Mouse (Mus musculus) yolk sac, embryonic 10.5 days (tissue): ENCODE measurements around the gene Rtn4r.
A peak's percentile ranks its signal among the peaks of the same experiment; 100 is the strongest.

Experiments used
- DNase-seq: peaks from one replicate; pipeline ENCODE4 v3.0.0-alpha.2; 2017; ENCODE audit warnings: low spot score

Gene Rtn4r

GRCm38 (mm10) chr16:18127241-18127861 lies at the start of gene Rtn4r:
Rtn4r (plus strand) TSS chr16:18127642.
- DNase-seq = peak; percentile 46

DNA sequence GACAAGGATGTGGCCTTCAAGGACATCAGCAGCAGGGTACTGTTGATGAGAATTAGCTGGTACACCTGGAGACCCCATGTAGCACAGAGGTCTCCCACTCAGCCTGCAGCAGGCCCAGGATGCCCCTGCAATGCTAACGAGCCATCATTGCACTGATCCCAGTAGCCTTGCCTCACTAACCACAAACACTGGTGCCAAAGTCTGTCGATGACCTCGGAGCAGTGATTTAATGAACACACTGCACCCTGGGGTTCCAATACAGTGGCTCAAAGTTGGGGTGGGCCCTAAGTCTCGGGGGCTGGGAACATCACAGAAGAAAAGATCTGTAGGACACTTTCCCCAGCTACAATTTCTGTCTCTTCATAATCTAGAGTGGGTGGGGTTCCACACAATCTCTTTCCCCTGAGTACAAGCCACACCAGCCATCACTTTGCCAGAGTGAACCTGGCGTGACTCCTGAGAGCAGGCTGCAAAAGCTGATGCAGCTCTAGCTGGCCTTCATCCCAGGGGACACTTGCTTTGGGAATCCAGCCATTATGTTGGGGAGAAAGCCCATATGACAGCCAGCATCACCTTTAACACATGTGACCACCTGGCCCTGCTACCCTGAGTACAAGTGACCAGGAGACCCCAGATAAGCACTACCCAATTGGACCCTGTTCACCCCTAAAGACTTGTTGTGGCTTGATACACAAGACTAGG lies 49.0 kb upstream of the Rtn4r start:
- no peak for DNase-seq

DNA sequence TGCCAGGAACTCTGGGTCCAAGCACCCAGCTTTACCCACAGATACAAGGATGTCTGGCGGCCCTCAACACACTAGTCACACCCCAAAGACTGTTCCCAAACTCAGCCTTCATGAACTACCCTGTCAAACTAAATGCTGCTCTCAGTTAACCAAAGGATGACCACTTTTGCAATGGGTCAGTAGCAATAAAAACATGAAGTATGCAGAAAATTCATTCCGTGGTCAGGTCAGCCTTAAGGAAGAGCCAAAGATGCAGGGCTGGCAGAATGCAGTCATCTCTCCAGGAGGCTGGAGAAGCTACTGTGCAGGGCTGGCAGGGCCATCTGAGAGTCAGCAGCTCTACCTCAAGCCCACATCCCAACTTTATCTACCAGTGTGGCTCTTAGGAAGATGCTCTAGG lies 48.1 kb upstream of the Rtn4r start:
- DNase-seq = no peak

DNA sequence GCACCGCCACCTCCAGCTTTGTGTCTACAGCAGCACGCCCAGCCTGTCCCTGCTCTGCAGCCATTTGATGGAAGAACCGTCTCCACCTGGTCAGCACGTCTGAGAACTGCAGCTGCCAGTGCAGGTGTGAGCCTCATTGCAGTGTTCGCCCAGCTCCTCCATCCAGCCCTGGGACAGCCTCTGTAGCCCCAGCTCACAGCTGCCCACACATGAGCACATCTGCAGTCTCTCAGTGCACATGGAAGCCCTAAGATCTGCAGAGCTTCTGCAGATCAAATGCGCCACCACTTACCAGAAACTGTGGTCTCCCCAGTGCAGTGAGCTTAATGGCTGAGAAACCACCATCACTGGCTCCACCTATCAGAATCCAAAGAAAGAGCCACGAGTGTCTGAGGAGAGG lies 47.3 kb upstream of the Rtn4r start:
- no peak for DNase-seq

GRCm38 (mm10) chr16:18081149-18081827 lies 46.2 kb upstream of the Rtn4r start:
- DNase-seq = no peak

DNA sequence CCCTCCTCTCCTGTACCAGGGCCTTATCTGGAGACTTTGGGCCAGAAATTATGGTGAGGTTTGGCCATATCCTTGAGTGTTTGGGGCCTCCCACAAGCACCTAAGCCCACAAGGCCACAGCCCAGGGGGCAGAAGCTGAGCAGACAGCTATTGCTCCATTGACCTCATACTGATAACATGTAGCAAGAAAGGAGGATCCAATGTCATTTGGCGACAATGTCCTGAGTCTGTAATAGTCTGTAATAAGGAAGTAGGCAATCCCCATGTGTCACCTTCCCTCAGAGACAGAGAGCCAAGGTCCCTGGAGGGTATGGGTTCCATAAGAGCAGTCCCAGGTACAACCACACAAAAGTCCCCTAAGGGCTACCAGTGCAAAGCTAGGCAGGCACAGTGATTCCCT lies 45.2 kb upstream of the Rtn4r start:
- no peak for DNase-seq

- no peak for DNase-seq
Observed at GRCm38 (mm10) chr16:18083231-18083951, 44.1 kb upstream of the Rtn4r start.

DNA sequence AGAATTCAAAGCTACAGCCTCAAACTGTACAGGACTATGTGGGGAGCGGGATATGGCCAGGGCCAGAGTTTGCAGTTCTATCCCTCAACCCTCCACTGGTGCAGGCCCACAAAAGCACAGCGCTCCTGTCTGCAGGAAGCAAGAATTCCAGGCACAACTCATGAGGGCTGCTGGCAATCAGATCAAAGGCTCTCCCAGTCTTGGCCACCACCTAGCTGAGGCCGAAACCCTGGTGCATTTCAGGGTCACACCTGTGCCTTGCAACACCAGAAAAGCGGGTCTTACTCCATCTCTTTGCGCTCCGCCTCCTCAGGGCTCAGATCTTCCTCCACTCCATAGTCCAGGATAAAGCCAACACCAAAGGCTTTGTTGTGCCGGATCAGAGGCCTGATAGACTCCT lies 43.2 kb upstream of the Rtn4r start:
- DNase-seq = no peak

DNA sequence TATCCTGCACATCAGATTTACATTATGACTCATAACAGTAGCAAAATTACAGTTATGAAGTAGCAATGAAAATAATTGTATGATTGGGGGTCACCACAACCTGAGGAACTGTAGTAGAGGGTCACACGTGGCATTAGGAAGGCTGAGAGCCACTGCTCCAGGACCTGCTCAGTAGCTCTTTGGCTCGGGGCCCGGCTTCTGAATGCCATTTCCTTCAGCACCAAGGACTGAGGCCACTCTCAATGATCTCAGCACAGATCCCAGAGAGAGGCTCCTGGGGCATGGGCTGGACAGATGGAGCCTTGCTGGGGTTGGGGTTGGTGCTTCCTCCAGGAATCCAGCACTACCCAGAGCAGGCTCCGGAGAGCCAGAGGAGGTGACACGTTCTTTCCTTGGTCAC lies 40.3 kb upstream of the Rtn4r start:
- no peak for DNase-seq

DNA sequence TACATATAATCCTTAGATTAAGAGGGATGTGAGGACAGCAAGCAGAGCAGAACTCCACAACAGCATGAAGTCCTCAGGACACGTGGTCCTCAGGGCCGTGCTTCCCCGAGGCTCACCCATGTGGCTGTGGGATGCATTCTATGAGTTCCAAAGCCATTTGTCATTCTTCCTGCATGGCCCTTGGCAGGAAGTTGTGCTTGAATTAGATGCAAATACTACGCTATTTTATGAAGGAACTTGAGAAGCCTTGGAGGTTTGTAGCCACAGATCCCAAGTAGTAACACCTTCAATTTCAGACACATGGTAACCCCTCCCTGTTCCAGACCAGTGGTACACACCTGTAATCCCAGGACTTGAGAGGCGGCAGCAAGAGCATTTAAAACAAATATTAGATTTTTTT lies 31.1 kb upstream of the Rtn4r start:
- DNase-seq = no peak

DNA sequence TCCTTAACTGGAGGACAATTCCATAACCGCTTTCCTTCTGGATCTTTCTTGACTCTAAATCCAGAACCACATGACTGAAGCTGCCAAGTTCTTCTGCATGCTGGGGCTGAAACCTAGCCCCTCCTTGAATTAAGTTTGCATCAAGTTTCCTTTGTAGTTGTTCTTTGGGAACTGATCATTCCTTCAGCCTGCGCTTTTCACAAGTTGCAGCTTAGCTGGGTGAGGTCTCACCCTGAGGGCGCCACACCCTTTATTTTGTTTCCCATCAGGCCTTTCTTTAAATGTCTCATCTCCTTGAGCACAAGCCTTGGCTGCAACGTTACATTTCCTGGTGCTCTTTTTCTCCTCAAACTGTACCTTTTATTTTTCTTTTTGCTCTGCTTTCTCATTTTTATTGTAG lies 24.6 kb upstream of the Rtn4r start:
- no peak for DNase-seq

DNA sequence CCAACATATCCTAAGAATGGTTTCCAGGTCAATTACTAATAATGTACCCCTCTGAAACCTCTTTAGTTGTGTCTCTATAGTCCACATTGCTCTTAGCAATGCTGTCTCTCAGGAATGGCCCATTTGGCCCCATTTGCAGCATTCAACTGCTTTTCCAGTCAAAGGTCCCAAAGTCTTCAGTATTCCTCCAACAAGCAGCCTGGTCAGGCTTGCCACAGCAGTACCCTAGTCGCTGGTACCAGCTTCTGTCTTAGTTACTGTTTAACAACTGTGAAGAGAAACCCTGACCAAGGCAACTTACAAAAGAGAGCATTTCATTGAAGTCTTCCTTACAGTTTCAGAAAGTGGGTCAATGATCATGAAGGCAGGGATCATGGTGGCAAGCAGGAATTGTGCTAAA lies 24.1 kb upstream of the Rtn4r start:
- no peak for DNase-seq

GRCm38 (mm10) chr16:18103808-18104207 lies 23.6 kb upstream of the Rtn4r start:
- no peak for DNase-seq

- DNase-seq = peak; percentile 52
Observed at GRCm38 (mm10) chr16:18108221-18108966, 19.0 kb upstream of the Rtn4r start.

DNA sequence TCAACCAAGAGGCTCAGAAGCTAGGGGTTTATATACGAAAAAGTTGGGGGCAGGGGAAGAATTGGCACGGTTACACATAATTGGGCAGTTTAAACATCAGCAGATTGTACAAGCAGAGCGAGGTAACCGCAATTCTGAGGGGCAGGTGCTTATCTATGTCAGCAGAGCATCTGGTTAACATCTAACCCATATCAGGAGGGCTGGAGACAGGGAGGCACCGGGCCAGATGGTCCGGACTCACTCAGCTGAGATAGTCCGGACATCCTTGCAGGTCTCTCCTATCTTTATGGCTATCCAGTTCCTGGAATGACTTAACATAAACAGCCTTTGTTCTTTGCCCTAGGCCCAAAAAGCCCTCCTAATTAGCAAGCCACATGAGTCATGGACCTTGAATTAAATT lies 16.4 kb upstream of the Rtn4r start:
- DNase-seq = no peak

- no peak for DNase-seq
Observed at GRCm38 (mm10) chr16:18116467-18116866, 11.0 kb upstream of the Rtn4r start.

GRCm38 (mm10) chr16:18118285-18118684 lies 9.2 kb upstream of the Rtn4r start:
- DNase-seq = no peak

- no peak for DNase-seq
Observed at GRCm38 (mm10) chr16:18119031-18119730, 8.3 kb upstream of the Rtn4r start.

DNA sequence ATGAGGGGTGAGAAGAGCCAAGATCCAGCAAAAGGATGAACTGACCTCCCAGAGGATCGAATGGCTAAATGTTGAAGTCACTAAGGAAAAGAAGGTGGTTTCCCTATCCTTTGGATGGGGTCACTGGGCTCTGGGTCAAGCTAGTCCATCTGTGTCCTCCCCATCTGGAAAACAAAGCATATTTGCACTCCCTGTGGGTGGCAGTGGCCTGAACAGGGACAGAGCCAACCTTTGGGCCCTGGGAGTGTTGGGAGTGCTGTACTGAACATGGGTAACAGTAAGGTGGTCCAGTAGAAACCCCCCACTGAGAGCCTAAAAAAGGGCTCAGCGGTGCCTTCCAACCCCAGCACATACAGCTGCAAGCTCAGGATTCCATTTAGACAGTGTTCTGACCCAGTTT lies 4.7 kb upstream of the Rtn4r start:
- no peak for DNase-seq

DNA sequence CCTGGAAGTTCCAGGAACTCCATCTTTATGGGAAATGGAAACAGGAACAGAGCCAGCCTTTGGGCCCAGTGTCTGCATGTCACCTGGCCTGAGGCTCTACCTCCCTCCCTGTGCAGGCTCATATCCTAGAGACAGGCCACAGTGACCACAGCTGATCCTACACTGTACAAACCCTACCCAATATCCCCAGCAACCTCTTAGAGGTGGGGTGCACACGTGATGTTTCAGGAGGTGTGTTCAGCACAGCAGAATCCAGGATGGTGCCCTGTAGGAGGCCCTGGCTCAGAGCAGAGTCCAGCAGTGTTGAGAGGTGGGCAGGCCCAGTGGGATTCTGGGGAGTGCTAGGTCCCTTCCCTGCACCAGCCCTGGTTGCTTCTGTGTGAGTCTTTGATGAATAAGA lies 4.0 kb upstream of the Rtn4r start:
- no peak for DNase-seq

DNA sequence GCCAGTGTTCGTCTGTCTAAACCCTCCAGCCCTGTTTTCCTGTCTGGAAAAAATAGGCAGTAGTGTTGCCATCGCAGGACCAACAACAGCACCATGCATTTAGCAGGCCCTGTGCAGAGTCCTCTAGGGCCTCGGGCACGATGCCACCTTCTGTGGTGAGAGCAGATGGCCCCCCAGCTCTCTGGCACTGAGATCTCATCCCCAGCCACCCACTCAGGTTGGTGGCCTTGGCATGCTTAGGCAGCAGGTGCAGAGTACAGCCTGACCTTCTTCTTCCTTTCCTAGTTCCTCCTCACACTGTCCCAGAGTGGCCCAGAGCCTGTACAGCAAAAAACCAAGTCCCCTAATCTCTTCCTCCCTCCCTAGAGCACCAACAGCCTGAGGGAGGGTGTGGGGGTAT lies 3.4 kb upstream of the Rtn4r start:
- DNase-seq = no peak

GRCm38 (mm10) chr16:18124626-18125025 lies 2.8 kb upstream of the Rtn4r start:
- no peak for DNase-seq
